22 mouse cellular contexts compared by ENCODE assay signal in the genomic region with DNA sequence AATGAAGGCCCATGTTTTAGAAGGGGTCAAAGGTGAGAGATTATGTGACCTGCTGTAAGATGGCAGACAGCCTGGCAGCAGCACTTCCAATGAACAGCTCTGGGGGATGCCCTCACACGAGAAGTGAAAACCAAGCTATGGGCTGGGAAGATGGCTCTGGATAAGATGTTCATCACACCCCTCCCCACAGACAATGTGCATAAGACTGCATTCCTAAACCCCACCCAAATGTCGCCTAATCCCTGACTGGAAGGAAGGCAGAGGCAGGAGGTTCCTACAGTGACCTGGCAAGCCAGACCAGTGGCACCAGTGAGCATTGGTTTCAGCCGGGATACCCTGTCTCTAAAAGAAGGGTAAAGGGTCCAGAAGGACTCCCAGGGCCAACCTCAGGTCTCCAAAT.
DNase-seq lines count a peak whose midpoint lies in the region; ATAC-seq lines count a peak whose summit lies in the region.
"Had no signal": no experiment of that assay in that cellular context is flagged by ENCODE, and none has a peak within 500 bp of the region (broad histone marks: within the 10 kb centered on the region; RNA-seq: fewer than 3 reads in every experiment).

No protein-coding gene starts in this region.

- H3K27ac ChIP-seq in hindbrain, embryonic 10.5 days, result peak overlapping the region; percentile 78
- H3K27ac ChIP-seq in hindbrain, embryonic 16.5 days (ENCODE audit: low read depth, low read length), result no peak overlapping the region

- H3K4me2 ChIP-seq in hindbrain, embryonic 16.5 days (ENCODE audit: low read length), result no peak overlapping the region
- H3K4me2 ChIP-seq: embryonic facial prominence, embryonic 12.5 days; forebrain, embryonic 12.5 days; forebrain, embryonic 15.5 days had no signal

- peaks cover 58% of the 10 kb centered on the region for H3K36me3 ChIP-seq in hindbrain, embryonic 10.5 days
- H3K36me3 ChIP-seq in hindbrain, embryonic 16.5 days (ENCODE audit: control insufficient read depth, insufficient read depth, low read length), result peaks cover 11% of the 10 kb centered on the region
- H3K36me3 ChIP-seq: G1E had no signal

- H3K9ac ChIP-seq in hindbrain, embryonic 16.5 days (ENCODE audit: low read depth, low read length), result no peak overlapping the region
- H3K9ac ChIP-seq: embryonic facial prominence, embryonic 12.5 days; forebrain, embryonic 12.5 days; forebrain, embryonic 15.5 days; forebrain, postnatal 0 days had no signal

- WGBS in hindbrain, embryonic 10.5 days, result 91% methylated on average over 3 of the region's 3 CpGs
- 94% methylated on average over 3 of the region's 3 CpGs for WGBS in hindbrain, embryonic 16.5 days

- ATAC-seq in hindbrain, embryonic 16.5 days, result no peak
- no peak for ATAC-seq in frontal cortex, adult (ENCODE audit: low TSS enrichment)
- no peak for ATAC-seq in cerebellum, adult (ENCODE audit: insufficient number of reproducible peaks, low FRiP score, low TSS enrichment)
- ATAC-seq: activated CD4-positive, CD25-positive, alpha-beta regulatory T cell, adult 4 months; forebrain, embryonic 15.5 days; forebrain, postnatal 0 days; Patski had no signal

- peaks cover 62% of the 10 kb centered on the region for H3K4me1 ChIP-seq in hindbrain, embryonic 10.5 days (replicated peaks)
- peaks cover 11% of the 10 kb centered on the region for H3K4me1 ChIP-seq in hindbrain, embryonic 16.5 days (ENCODE audit: control insufficient read depth, insufficient read depth, low read depth, low read length)

- no peak overlapping the region for H3K4me3 ChIP-seq in hindbrain, embryonic 10.5 days
- no peak overlapping the region for H3K4me3 ChIP-seq in hindbrain, embryonic 16.5 days (ENCODE audit: low read length)
- H3K4me3 ChIP-seq: embryonic facial prominence, embryonic 10.5 days; embryonic facial prominence, embryonic 12.5 days; forebrain, embryonic 12.5 days; forebrain, embryonic 15.5 days had no signal

- DNase-seq in hindbrain, embryonic 10.5 days (ENCODE audit: low spot score), result no peak
- peak; percentile 59 for DNase-seq in ES-CJ7 (ENCODE audit: low read depth, low spot score)
- peak; percentile 60 for DNase-seq in R1 (ENCODE audit: low read depth, low spot score)
- DNase-seq: adrenal gland, adult 8-10 months; adrenal gland, postnatal 14 days; adrenal gland, postnatal 36 days; cerebellum, adult 11 months; cerebellum, adult 18-20 months; cerebellum, adult 9-10 months; cerebellum, postnatal 10 days; cerebellum, postnatal 25 days; forebrain, postnatal 0 days had no signal

- H3K27me3 ChIP-seq in hindbrain, embryonic 10.5 days (ENCODE audit: insufficient read depth, poor library complexity, severe bottlenecking), result no peaks in the 10 kb centered on the region
- no peaks in the 10 kb centered on the region for H3K27me3 ChIP-seq in hindbrain, embryonic 16.5 days (replicated peaks; ENCODE audit: control insufficient read depth, insufficient read depth, low read length)
- H3K27me3 ChIP-seq: embryonic facial prominence, embryonic 12.5 days; forebrain, embryonic 15.5 days; Patski had no signal

- H3K9me3 ChIP-seq in hindbrain, embryonic 10.5 days, result peaks cover 3% of the 10 kb centered on the region; the same call in 1 of the 2 replicates
- H3K9me3 ChIP-seq in hindbrain, embryonic 16.5 days (ENCODE audit: control insufficient read depth, low read length), result no peaks in the 10 kb centered on the region
- H3K9me3 ChIP-seq: embryonic facial prominence, embryonic 12.5 days; forebrain, embryonic 12.5 days; forebrain, embryonic 15.5 days had no signal
